In the genomic region with DNA sequence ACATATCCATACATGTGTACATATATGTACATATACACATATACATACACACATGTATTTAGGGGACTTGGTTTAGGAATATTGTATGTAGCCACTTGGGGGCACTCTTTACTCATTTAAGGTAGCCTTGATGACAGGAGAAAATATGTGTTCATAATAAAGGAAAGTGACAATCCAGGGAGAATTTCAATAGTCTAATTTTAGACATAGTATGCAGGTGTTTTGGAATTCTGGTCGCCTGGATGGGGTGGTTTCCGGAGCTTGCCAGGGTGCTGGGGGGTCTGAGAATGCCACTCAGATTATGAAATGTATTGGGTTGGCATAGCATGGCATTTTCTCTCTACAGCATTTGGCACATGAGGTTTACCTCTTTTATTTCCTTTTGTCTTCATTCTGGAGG, we compare ENCODE assay signal across 8 mouse cellular contexts.
DNase-seq lines count a peak whose midpoint lies in the region; ATAC-seq and TF ChIP-seq lines count a peak whose summit lies in the region.

No protein-coding gene starts in this region.

- H3K27me3 ChIP-seq in forebrain, embryonic 11.5 days (ENCODE audit: control insufficient read depth, insufficient read depth, low read length): no peaks in the 10 kb centered on the region
- H3K27me3 ChIP-seq in forebrain, embryonic 10.5 days (ENCODE audit: poor library complexity, severe bottlenecking): no peaks in the 10 kb centered on the region

- H3K27ac ChIP-seq in forebrain, embryonic 11.5 days (ENCODE audit: low read depth, low read length): no peak overlapping the region
- H3K27ac ChIP-seq in forebrain, embryonic 10.5 days: no peak overlapping the region
- no peak overlapping the region for H3K27ac ChIP-seq in ES-E14 (ENCODE audit: insufficient read depth, low read depth, low read length, poor library complexity, severe bottlenecking)

- H3K9me3 ChIP-seq in forebrain, embryonic 11.5 days (ENCODE audit: control insufficient read depth, low read length): no peaks in the 10 kb centered on the region
- H3K9me3 ChIP-seq in forebrain, embryonic 10.5 days: no peaks in the 10 kb centered on the region
- no peaks in the 10 kb centered on the region for H3K9me3 ChIP-seq in ES-E14 (ENCODE audit: control insufficient read depth, insufficient read depth, low read depth, low read length)

- H3K9ac ChIP-seq in forebrain, embryonic 11.5 days (ENCODE audit: low read length): no peak overlapping the region
- H3K9ac ChIP-seq in ES-E14 (ENCODE audit: insufficient read depth, low read depth, low read length, poor library complexity, severe bottlenecking): no peak overlapping the region

- no peak overlapping the region for H3K4me3 ChIP-seq in forebrain, embryonic 11.5 days (ENCODE audit: low read depth, low read length)
- no peak overlapping the region for H3K4me3 ChIP-seq in forebrain, embryonic 10.5 days
- H3K4me3 ChIP-seq in ES-E14 (ENCODE audit: insufficient read depth in 1 of 2, low read depth in 1 of 2, low read length in 2 of 2, poor library complexity in 1 of 2, severe bottlenecking in 1 of 2): no peak overlapping the region

- in situ Hi-C loops in ES-E14 (cut with MboI; ENCODE audit: low sequenced_read_pairs in 2 of 2, unreplicated experiment in 2 of 2): no loop called here

- H3K4me1 ChIP-seq in forebrain, embryonic 11.5 days (replicated peaks; ENCODE audit: control insufficient read depth, insufficient read depth, low read length): no peaks in the 10 kb centered on the region
- peaks cover 7% of the 10 kb centered on the region; the same call in 1 of the 2 replicates for H3K4me1 ChIP-seq in forebrain, embryonic 10.5 days
- H3K4me1 ChIP-seq in ES-E14 (ENCODE audit: control insufficient read depth in 2 of 2, insufficient read depth in 2 of 2, low read length in 2 of 2, poor library complexity in 1 of 2): no peaks in the 10 kb centered on the region

- WGBS in forebrain, embryonic 11.5 days: 16% methylated on average over 2 of the region's 2 CpGs
- 52% methylated on average over 2 of the region's 2 CpGs for WGBS in forebrain, embryonic 10.5 days

- H3K36me3 ChIP-seq in forebrain, embryonic 11.5 days (ENCODE audit: control insufficient read depth, insufficient read depth, low read length): no peaks in the 10 kb centered on the region
- no peaks in the 10 kb centered on the region for H3K36me3 ChIP-seq in forebrain, embryonic 10.5 days (replicated peaks)
- H3K36me3 ChIP-seq in ES-E14 (ENCODE audit: control insufficient read depth, insufficient read depth, low read length, poor library complexity, severe bottlenecking): no peaks in the 10 kb centered on the region

- ATAC-seq in forebrain, embryonic 11.5 days (replicated peaks; ENCODE audit: low FRiP score): peak; percentile 60

- H3K4me2 ChIP-seq in forebrain, embryonic 11.5 days (ENCODE audit: low read depth, low read length, severe bottlenecking): no peak overlapping the region

- DNase-seq in forebrain, embryonic 11.5 days (ENCODE audit: low spot score): peak; percentile 57
- DNase-seq in forebrain, embryonic 10.5 days (ENCODE audit: extremely low spot score, low spot score): no peak
- DNase-seq in ES-E14 (ENCODE audit: low read depth, low spot score): peak; percentile 19
- DNase-seq in embryo, embryonic 10.5 days (ENCODE audit: low spot score): peak; percentile 78
- DNase-seq in hindlimb bud, embryonic 11.5 days (ENCODE audit: extremely low spot score, low read depth, low spot score): peak; percentile 33
- peak; percentile 61 for DNase-seq in mesoderm, embryonic 11.5 days (ENCODE audit: low read depth, low spot score)
- DNase-seq in spleen, postnatal 4 days (ENCODE audit: low spot score in 2 of 2): no peak
- no peak for DNase-seq in testis, postnatal 14 days (ENCODE audit: low spot score)

TF ChIP-seq in ES-E14, 5 proteins besides CTCF, POLR2A, EP300 and RAD21:
- 0 out of 2 replicates have a peak, but pooled peaks have one; percentile 6 for TF ChIP-seq ZC3H11A (IDR thresholded peaks at IDR 0.05; ENCODE audit: borderline replicate concordance, low read depth, low read length)
- TF ChIP-seq HCFC1 (IDR thresholded peaks at IDR 0.05; ENCODE audit: borderline replicate concordance, insufficient read depth, low read length): no peak
- TF ChIP-seq ZNF384 (IDR thresholded peaks at IDR 0.05; ENCODE audit: low read depth, low read length): no peak

Comparison
In these comparisons a context has a peak if more than half of its experiments do, and no peak if none do; other contexts are left out.
1. DNase-seq: peak in forebrain, embryonic 11.5 days (single experiment), ES-E14 (single experiment), embryo, embryonic 10.5 days (single experiment), hindlimb bud, embryonic 11.5 days (single experiment) and mesoderm, embryonic 11.5 days (single experiment); none in forebrain, embryonic 10.5 days (single experiment), spleen, postnatal 4 days (0 of 2) and testis, postnatal 14 days (single experiment).